Comparison of ENCODE assay signal across 8 mouse cellular contexts in genomic region chr15:89127364-89127940, GRCm38 (mm10). TPM values are rescaled to one million over a fixed set of nuclear protein-coding genes. Genes with fewer than 3 reads are reported as not detected.
A peak's percentile ranks its signal among the peaks of the same experiment; 100 is the strongest.
DNase-seq lines count a peak whose midpoint lies in the region; ATAC-seq and TF ChIP-seq lines count a peak whose summit lies in the region.

No protein-coding gene starts in this region.

- H3K27me3 ChIP-seq in cerebellum, adult 2 months (ENCODE audit: control insufficient read depth, insufficient read depth, low read length), result no peaks in the 10 kb centered on the region
- no peaks in the 10 kb centered on the region for H3K27me3 ChIP-seq in neural tube, embryonic 11.5 days (ENCODE audit: control insufficient read depth, insufficient read depth, low read length)
- H3K27me3 ChIP-seq in liver, embryonic 13.5 days, result peaks cover 12% of the 10 kb centered on the region; the same call in 1 of the 2 replicates

- H3K9me3 ChIP-seq in neural tube, embryonic 11.5 days (ENCODE audit: control insufficient read depth, low read length), result no peaks in the 10 kb centered on the region
- H3K9me3 ChIP-seq in liver, embryonic 13.5 days (replicated peaks), result no peaks in the 10 kb centered on the region

- H3K27ac ChIP-seq in cerebellum, adult 2 months (ENCODE audit: insufficient read depth, low read length), result peak overlapping the region; percentile 58
- no peak overlapping the region for H3K27ac ChIP-seq in neural tube, embryonic 11.5 days (ENCODE audit: low read depth, low read length)
- H3K27ac ChIP-seq in liver, embryonic 13.5 days, result 0 out of 2 replicates have a peak overlapping the region, but pooled peaks have one; percentile 81

- no peaks in the 10 kb centered on the region; the same call in 1 of the 2 replicates for H3K36me3 ChIP-seq in neural tube, embryonic 11.5 days (ENCODE audit: control insufficient read depth, insufficient read depth, low read length)
- H3K36me3 ChIP-seq in liver, embryonic 13.5 days, result peaks cover 5% of the 10 kb centered on the region; the same call in 1 of the 2 replicates

- H3K4me2 ChIP-seq in neural tube, embryonic 11.5 days (ENCODE audit: low read depth), result peak overlapping the region; percentile 73
- peak overlapping the region; percentile 90 for H3K4me2 ChIP-seq in liver, embryonic 13.5 days

- H3K9ac ChIP-seq in neural tube, embryonic 11.5 days (ENCODE audit: low read length), result peak overlapping the region; percentile 10; the same call in 1 of the 2 replicates
- peak overlapping the region; percentile 80 for H3K9ac ChIP-seq in liver, embryonic 13.5 days

- ATAC-seq in neural tube, embryonic 11.5 days (ENCODE audit: insufficient read depth, low FRiP score, low TSS enrichment), result no peak
- no peak for ATAC-seq in liver, embryonic 13.5 days (ENCODE audit: low read depth)

- H3K4me1 ChIP-seq in cerebellum, adult 2 months (ENCODE audit: control insufficient read depth, insufficient read depth, low read length), result peaks cover 17% of the 10 kb centered on the region
- peaks cover 13% of the 10 kb centered on the region for H3K4me1 ChIP-seq in neural tube, embryonic 11.5 days (ENCODE audit: control insufficient read depth, insufficient read depth, low read length)
- peaks cover 37% of the 10 kb centered on the region for H3K4me1 ChIP-seq in liver, embryonic 13.5 days (replicated peaks)

- H3K4me3 ChIP-seq in cerebellum, adult 2 months (replicated peaks; ENCODE audit: insufficient read depth, low read depth, low read length), result peak overlapping the region; percentile 70
- peak overlapping the region; percentile 53 for H3K4me3 ChIP-seq in neural tube, embryonic 11.5 days (ENCODE audit: low read depth, low read length)
- peak overlapping the region; percentile 69 for H3K4me3 ChIP-seq in liver, embryonic 13.5 days (replicated peaks)

- WGBS in cerebellum, adult 2 months, result 47% methylated on average over 8 of the region's 8 CpGs
- WGBS in neural tube, embryonic 11.5 days, result 85% methylated on average over 8 of the region's 8 CpGs
- 67% methylated on average over 8 of the region's 8 CpGs for WGBS in liver, embryonic 13.5 days (ENCODE audit: insufficient replicate concordance)

- DNase-seq in cerebellum, adult 2 months, result peak in 1 of 2 experiments; percentile 41
- no peak for DNase-seq in cerebellum, postnatal 14 days
- no peak for DNase-seq in neural tube, embryonic 11.5 days (ENCODE audit: low spot score)
- no peak for DNase-seq in neural tube, embryonic 10.5 days (ENCODE audit: extremely low spot score, low spot score)
- no peak for DNase-seq in liver, embryonic 13.5 days
- DNase-seq in ovary, postnatal 14 days (ENCODE audit: low spot score), result no peak
- DNase-seq in thymus, postnatal 10 days (ENCODE audit: low spot score in 2 of 2), result no peak
- DNase-seq in frontal cortex, postnatal 36 days (ENCODE audit: low spot score in 2 of 2), result no peak

- no peak for TF ChIP-seq CTCF in cerebellum, adult 2 months (IDR thresholded peaks at IDR 0.05; ENCODE audit: borderline replicate concordance, insufficient read depth, low read depth, low read length)

- no peak for TF ChIP-seq POLR2A in cerebellum, adult 2 months (IDR thresholded peaks at IDR 0.05; ENCODE audit: borderline replicate concordance, insufficient read depth, low read length)

RNA-seq across cellular contexts. Expression of gene Hdac10, which starts 1.0 kb away (rescaled TPM):
- 31.4 and 36.3 TPM in 2 replicates for polyA plus RNA-seq in cerebellum, adult 2 months (2012; rRNA removed)
- polyA plus RNA-seq in neural tube, embryonic 11.5 days (2014; fragmentation: Nextera tagmentation; extraction: Ambion mirVana), result 13.0 and 13.7 TPM in 2 replicates
- 10.2 TPM in 2 replicates for polyA plus RNA-seq in liver, embryonic 13.5 days (2015; fragmentation: Nextera tagmentation; extraction: Ambion mirVana)

RNA-seq across cellular contexts. Expression of gene Tubgcp6, which starts 4.5 kb away (rescaled TPM):
- polyA plus RNA-seq in cerebellum, adult 2 months (2012; rRNA removed), result 77.4 and 82.1 TPM in 2 replicates
- polyA plus RNA-seq in neural tube, embryonic 11.5 days (2014; fragmentation: Nextera tagmentation; extraction: Ambion mirVana), result 21.1 and 21.8 TPM in 2 replicates
- polyA plus RNA-seq in liver, embryonic 13.5 days (2015; fragmentation: Nextera tagmentation; extraction: Ambion mirVana), result 6.5 and 6.7 TPM in 2 replicates

RNA-seq across cellular contexts. Expression of gene Mapk12, which starts 13.1 kb away (rescaled TPM):
- 112 and 128 TPM in 2 replicates for polyA plus RNA-seq in cerebellum, adult 2 months (2012; rRNA removed)
- polyA plus RNA-seq in neural tube, embryonic 11.5 days (2014; fragmentation: Nextera tagmentation; extraction: Ambion mirVana), result 15.4 and 20.3 TPM in 2 replicates
- polyA plus RNA-seq in liver, embryonic 13.5 days (2015; fragmentation: Nextera tagmentation; extraction: Ambion mirVana), result 1.5 and 1.7 TPM in 2 replicates

RNA-seq across cellular contexts. Expression of gene Mapk11, which starts 22.0 kb away (rescaled TPM):
- 58.1 and 64.1 TPM in 2 replicates for polyA plus RNA-seq in cerebellum, adult 2 months (2012; rRNA removed)
- 33.1 and 37.4 TPM in 2 replicates for polyA plus RNA-seq in neural tube, embryonic 11.5 days (2014; fragmentation: Nextera tagmentation; extraction: Ambion mirVana)
- polyA plus RNA-seq in liver, embryonic 13.5 days (2015; fragmentation: Nextera tagmentation; extraction: Ambion mirVana), result 0.76 and 0.78 TPM in 2 replicates

RNA-seq across cellular contexts. Expression of gene Selenoo, which starts 38.6 kb away (rescaled TPM):
- 58.1 and 65.6 TPM in 2 replicates for polyA plus RNA-seq in cerebellum, adult 2 months (2012; rRNA removed)
- 23.0 TPM in 2 replicates for polyA plus RNA-seq in neural tube, embryonic 11.5 days (2014; fragmentation: Nextera tagmentation; extraction: Ambion mirVana)
- 6.4 and 7.1 TPM in 2 replicates for polyA plus RNA-seq in liver, embryonic 13.5 days (2015; fragmentation: Nextera tagmentation; extraction: Ambion mirVana)
